8 mouse cellular contexts compared by ENCODE assay signal in the genomic region with DNA sequence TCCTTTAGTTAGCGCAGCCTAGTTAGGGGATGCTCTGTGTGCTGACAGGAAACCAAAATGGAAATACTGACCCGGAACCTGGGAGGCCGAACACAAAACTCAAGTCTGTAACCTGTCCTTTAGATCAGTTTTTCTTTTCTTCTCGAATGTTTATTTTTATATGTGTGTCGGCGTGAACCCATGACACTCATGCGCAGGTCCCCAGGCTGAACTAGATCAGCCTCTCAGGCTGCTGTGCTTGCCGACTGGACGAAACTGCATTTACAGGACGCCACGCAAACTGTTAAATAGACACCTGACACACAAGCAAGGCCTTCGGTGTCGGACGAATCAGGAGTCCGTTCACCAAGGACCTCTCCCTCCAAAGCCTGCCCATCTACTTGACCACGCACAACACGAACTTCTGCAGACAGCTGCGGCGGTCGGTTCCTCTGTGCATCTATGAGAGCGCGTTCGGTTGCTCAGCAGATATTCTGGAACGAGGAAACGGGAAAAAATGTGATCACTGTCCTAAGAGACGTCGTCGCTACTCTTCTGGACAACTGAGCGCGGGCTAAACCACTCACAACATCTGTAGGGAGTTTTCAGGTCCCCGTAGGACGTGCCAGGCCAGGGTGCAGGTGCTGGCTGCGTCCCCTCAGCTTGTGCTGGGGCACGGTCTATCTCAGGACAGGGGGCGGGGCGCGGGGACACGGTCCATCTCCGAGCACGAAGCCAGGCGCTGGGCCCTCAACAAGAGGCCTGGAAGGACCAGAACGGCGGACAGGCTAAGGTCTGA. TPM values are rescaled to one million over a fixed set of nuclear protein-coding genes. Genes with fewer than 3 reads are reported as not detected.
DNase-seq lines count a peak whose midpoint lies in the region; ATAC-seq and TF ChIP-seq lines count a peak whose summit lies in the region.

No protein-coding gene starts in this region.

- H3K36me3 ChIP-seq in lung, embryonic 14.5 days (ENCODE audit: insufficient read depth) = peaks cover 23% of the 10 kb centered on the region
- H3K36me3 ChIP-seq in limb, embryonic 15.5 days = peaks cover 20% of the 10 kb centered on the region
- H3K36me3 ChIP-seq in small intestine, adult 2 months (ENCODE audit: control insufficient read depth, insufficient read depth, low read length) = peaks cover 22% of the 10 kb centered on the region

- no peaks in the 10 kb centered on the region for H3K27me3 ChIP-seq in lung, embryonic 14.5 days (ENCODE audit: insufficient read depth, low read length)
- H3K27me3 ChIP-seq in limb, embryonic 15.5 days = 0 out of 2 replicates have a peak, but pooled peaks cover 4% of the 10 kb centered on the region
- no peaks in the 10 kb centered on the region for H3K27me3 ChIP-seq in small intestine, adult 2 months (ENCODE audit: control insufficient read depth, insufficient read depth, low read length)

- TF ChIP-seq POLR2A in small intestine, adult 2 months (IDR thresholded peaks at IDR 0.05; ENCODE audit: low read depth, low read length) = no peak

- no peak for DNase-seq in cerebellum, postnatal 36 days
- peak; percentile 51 for DNase-seq in lung, embryonic 14.5 days
- no peak for DNase-seq in lung, postnatal 4 days
- no peak for DNase-seq in cerebellum, postnatal 10 days

- H3K27ac ChIP-seq in lung, embryonic 14.5 days (ENCODE audit: low read depth) = peak overlapping the region; percentile 30; the same call in 1 of the 2 replicates
- peak overlapping the region; percentile 75 for H3K27ac ChIP-seq in limb, embryonic 15.5 days
- H3K27ac ChIP-seq in small intestine, adult 2 months (ENCODE audit: insufficient read depth, low read depth, low read length) = peak overlapping the region; percentile 88

- no peaks in the 10 kb centered on the region for H3K9me3 ChIP-seq in lung, embryonic 14.5 days (ENCODE audit: low read depth, low read length)
- H3K9me3 ChIP-seq in limb, embryonic 15.5 days = no peaks in the 10 kb centered on the region

- peak overlapping the region; percentile 52 for H3K9ac ChIP-seq in lung, embryonic 14.5 days
- peak overlapping the region; percentile 33 for H3K9ac ChIP-seq in limb, embryonic 15.5 days

- no peak for TF ChIP-seq CTCF in lung, embryonic 14.5 days (IDR thresholded peaks at IDR 0.05; ENCODE audit: low read depth)
- TF ChIP-seq CTCF in small intestine, adult 2 months (IDR thresholded peaks at IDR 0.05; ENCODE audit: extremely low read depth, insufficient read length, insufficient replicate concordance, low read depth, low read length) = no peak

- H3K4me2 ChIP-seq in lung, embryonic 14.5 days = peak overlapping the region; percentile 89
- peak overlapping the region; percentile 86 for H3K4me2 ChIP-seq in limb, embryonic 15.5 days

- peak overlapping the region; percentile 90 for H3K4me3 ChIP-seq in lung, embryonic 14.5 days (ENCODE audit: low read depth, low read length)
- H3K4me3 ChIP-seq in limb, embryonic 15.5 days = peak overlapping the region; percentile 97
- H3K4me3 ChIP-seq in small intestine, adult 2 months (ENCODE audit: low read depth, low read length) = peak overlapping the region; percentile 68

- 7% methylated on average over 43 of the region's 43 CpGs for WGBS in lung, embryonic 14.5 days
- WGBS in limb, embryonic 15.5 days = 11% methylated on average over 43 of the region's 43 CpGs
- WGBS in small intestine, adult 2 months = 12% methylated on average over 43 of the region's 43 CpGs

- peak; percentile 62; the same call in 1 of the 2 replicates for ATAC-seq in cerebellum, adult (ENCODE audit: insufficient number of reproducible peaks, low FRiP score, low TSS enrichment)
- peak; percentile 53; the same call in 1 of the 2 replicates for ATAC-seq in lung, embryonic 14.5 days (ENCODE audit: insufficient read depth)
- ATAC-seq in erythroid progenitor cell, adult 5-6 weeks (replicated peaks; ENCODE audit: low FRiP score, poor library complexity, severe bottlenecking) = peak; percentile 64
- ATAC-seq in limb, embryonic 15.5 days (ENCODE audit: insufficient number of reproducible peaks, low FRiP score, low TSS enrichment, low read depth) = no peak; the same call in 1 of the 2 replicates

- H3K4me1 ChIP-seq in lung, embryonic 14.5 days (ENCODE audit: insufficient read depth) = peaks cover 3% of the 10 kb centered on the region; the same call in 1 of the 2 replicates
- peaks cover 21% of the 10 kb centered on the region for H3K4me1 ChIP-seq in limb, embryonic 15.5 days
- H3K4me1 ChIP-seq in small intestine, adult 2 months (ENCODE audit: control insufficient read depth, insufficient read depth, insufficient read length, low read length) = peaks cover 11% of the 10 kb centered on the region

RNA-seq across cellular contexts. Expression of a gene that starts 0.7 kb away (rescaled TPM):
- polyA plus RNA-seq in lung, embryonic 14.5 days (2014; fragmentation: Nextera tagmentation; extraction: Ambion mirVana) = 210 and 231 TPM in 2 replicates
- total RNA-seq in erythroid progenitor cell, adult 5-6 weeks (2015; ENCODE audit: low replicate concordance) = 203 and 210 TPM in 2 replicates
- total RNA-seq in erythroid progenitor cell, adult 5-6 weeks (2017; ENCODE audit: low replicate concordance) = 79.8 and 101 TPM in 2 replicates
- 166 and 185 TPM in 2 replicates for polyA plus RNA-seq in limb, embryonic 15.5 days (2015; fragmentation: Nextera tagmentation; extraction: Ambion mirVana)
- 597 and 1,087 TPM in 2 replicates for polyA plus RNA-seq in small intestine, adult 2 months (2012; rRNA removed)

RNA-seq across cellular contexts. Expression of a gene that starts 14.6 kb away (rescaled TPM):
- 6.5 and 7.6 TPM in 2 replicates for polyA plus RNA-seq in lung, embryonic 14.5 days (2014; fragmentation: Nextera tagmentation; extraction: Ambion mirVana)
- 3.2 and 4.6 TPM in 2 replicates for total RNA-seq in erythroid progenitor cell, adult 5-6 weeks (2015; ENCODE audit: low replicate concordance)
- 1.7 TPM in 1 of 2 replicates, not detected in the other for total RNA-seq in erythroid progenitor cell, adult 5-6 weeks (2017; ENCODE audit: low replicate concordance)
- 4.9 and 7.4 TPM in 2 replicates for polyA plus RNA-seq in limb, embryonic 15.5 days (2015; fragmentation: Nextera tagmentation; extraction: Ambion mirVana)
- polyA plus RNA-seq in small intestine, adult 2 months (2012; rRNA removed) = 7.2 and 12.0 TPM in 2 replicates

RNA-seq across cellular contexts. Expression of a gene that starts 22.3 kb away (rescaled TPM):
- 9.5 and 11.9 TPM in 2 replicates for polyA plus RNA-seq in lung, embryonic 14.5 days (2014; fragmentation: Nextera tagmentation; extraction: Ambion mirVana)
- total RNA-seq in erythroid progenitor cell, adult 5-6 weeks (2015; ENCODE audit: low replicate concordance) = 3.6 TPM in 1 of 2 replicates, not detected in the other
- total RNA-seq in erythroid progenitor cell, adult 5-6 weeks (2017; ENCODE audit: low replicate concordance) = 2.6 TPM in 1 of 2 replicates, not detected in the other
- polyA plus RNA-seq in limb, embryonic 15.5 days (2015; fragmentation: Nextera tagmentation; extraction: Ambion mirVana) = 34.8 and 36.6 TPM in 2 replicates
- polyA plus RNA-seq in small intestine, adult 2 months (2012; rRNA removed) = 154 and 384 TPM in 2 replicates

RNA-seq across cellular contexts. Expression of a gene that starts 54.9 kb away (rescaled TPM):
- polyA plus RNA-seq in lung, embryonic 14.5 days (2014; fragmentation: Nextera tagmentation; extraction: Ambion mirVana) = 4.8 TPM in 2 replicates
- total RNA-seq in erythroid progenitor cell, adult 5-6 weeks (2015; ENCODE audit: low replicate concordance) = 29.8 and 50.5 TPM in 2 replicates
- 18.3 and 37.0 TPM in 2 replicates for total RNA-seq in erythroid progenitor cell, adult 5-6 weeks (2017; ENCODE audit: low replicate concordance)
- polyA plus RNA-seq in limb, embryonic 15.5 days (2015; fragmentation: Nextera tagmentation; extraction: Ambion mirVana) = 4.8 and 4.9 TPM in 2 replicates
- 6.6 and 13.0 TPM in 2 replicates for polyA plus RNA-seq in small intestine, adult 2 months (2012; rRNA removed)

Comparison
In these comparisons a context has a peak if more than half of its experiments do, and no peak if none do; other contexts are left out.
1. H3K27ac ChIP-seq: peak in every context shown above with its lines; median percentile 88 in small intestine, adult 2 months; 75 in limb, embryonic 15.5 days; 30 in lung, embryonic 14.5 days.